Mouse (Mus musculus) spleen, adult 2 months (tissue): ENCODE data around the gene Cers5. TPM values are rescaled to one million over a fixed set of nuclear protein-coding genes. Genes with fewer than 3 reads are reported as not detected.

Experiments
- DNase-seq, 2 experiments: peaks; one replicate each; pipeline versions ENCODE4 v3.0.0 to v3.0.0-alpha.2; 2012 to 2021; ENCODE audit warnings: low spot score in 2 of 2, low read depth in 1 of 2
- H3K27ac ChIP-seq: fragments of 200-500 bp; 2 replicates; pipeline ENCODE4 v1.5.1; 2012; ENCODE audit warnings: low read length, inconsistent platforms; ENCODE audit not compliant: insufficient read depth
- H3K27me3 ChIP-seq: fragments of 200-500 bp; 2 replicates; pipeline ENCODE4 v1.6.1; 2012; ENCODE audit warnings: mild to moderate bottlenecking, moderate library complexity, low read length, inconsistent platforms; ENCODE audit not compliant: control insufficient read depth, insufficient read depth
- H3K36me3 ChIP-seq: fragments of 200-500 bp; 2 replicates; pipeline ENCODE4 v1.6.1; 2012; ENCODE audit warnings: mild to moderate bottlenecking, low read length, inconsistent platforms; ENCODE audit not compliant: control insufficient read depth, insufficient read depth
- H3K4me1 ChIP-seq: fragments of 200-500 bp; 2 replicates; pipeline ENCODE4 v1.6.1; 2011; ENCODE audit warnings: inconsistent platforms; ENCODE audit not compliant: control insufficient read depth, insufficient read depth, insufficient read length
- H3K4me3 ChIP-seq: fragments of 200-500 bp; 2 replicates; pipeline ENCODE4 v1.5.1; 2011; ENCODE audit warnings: mild to moderate bottlenecking, inconsistent platforms; ENCODE audit not compliant: insufficient read depth, insufficient read length; ENCODE audit errors: extremely low read depth
- CTCF ChIP-seq: fragments of 200-500 bp; IDR thresholded peaks from 2 replicates; pipeline ENCODE4 v1.5.1; 2011; ENCODE audit warnings: mild to moderate bottlenecking, inconsistent platforms; ENCODE audit not compliant: insufficient read depth, insufficient read length, insufficient replicate concordance; ENCODE audit errors: extremely low read depth
- POLR2A ChIP-seq: fragments of 200-500 bp; IDR thresholded peaks from 2 replicates; pipeline ENCODE4 v1.6.1; 2011; ENCODE audit warnings: low read depth, low read length, inconsistent platforms
- WGBS: fragments of 180-500 bp; shearing (Covaris S2); methylation state at CpG from one replicate; pipeline ENCODE4 v1.1.7; 2018; 5-methylcytosine and 5-hydroxymethylcytosine counted together
- polyA plus RNA-seq: library from polyadenylated mRNA; depleted of rRNA; stranded (reverse); fragments of >200 nt; gene quantifications from 2 replicates; pipeline ENCODE4 v1.2.3, GENCODE M21; 2012

Cers5 gene
- polyA plus RNA-seq, 1 experiment = 30.0 TPM

- peak in 1 of 2 experiments; percentile 53 for DNase-seq
- WGBS = 2% methylated on average over 59 of the region's 59 CpGs
Measured at GRCm38 (mm10) chr15:99771601-99772276, 946 bp downstream of the Cers5 start.

GRCm38 (mm10) chr15:99771004-99771500, 1.6 kb downstream of the Cers5 start:
- H3K36me3 ChIP-seq = no peaks in the 10 kb centered on the region
- 33% methylated on average over 5 of the region's 5 CpGs for WGBS
- TF ChIP-seq POLR2A (no peak), CTCF (no peak)
- peak overlapping the region; percentile 73; the same call in 1 of the 2 replicates for H3K27ac ChIP-seq
- no peaks in the 10 kb centered on the region for H3K27me3 ChIP-seq
- no peak for DNase-seq
- H3K4me3 ChIP-seq = peak overlapping the region; percentile 73; the same call in 1 of the 2 replicates
- no peaks in the 10 kb centered on the region; the same call in none of the 2 replicates for H3K4me1 ChIP-seq

More at GRCm38 (mm10) chr15:99771601-99772276, 946 bp downstream of the Cers5 start:
- no peaks in the 10 kb centered on the region for H3K27me3 ChIP-seq
- H3K4me1 ChIP-seq = no peaks in the 10 kb centered on the region; the same call in none of the 2 replicates
- no peak for TF ChIP-seq CTCF
- TF ChIP-seq POLR2A = no peak
- no peaks in the 10 kb centered on the region for H3K36me3 ChIP-seq
- peak overlapping the region; percentile 78 for H3K27ac ChIP-seq
- peak overlapping the region; percentile 73 for H3K4me3 ChIP-seq

DNA sequence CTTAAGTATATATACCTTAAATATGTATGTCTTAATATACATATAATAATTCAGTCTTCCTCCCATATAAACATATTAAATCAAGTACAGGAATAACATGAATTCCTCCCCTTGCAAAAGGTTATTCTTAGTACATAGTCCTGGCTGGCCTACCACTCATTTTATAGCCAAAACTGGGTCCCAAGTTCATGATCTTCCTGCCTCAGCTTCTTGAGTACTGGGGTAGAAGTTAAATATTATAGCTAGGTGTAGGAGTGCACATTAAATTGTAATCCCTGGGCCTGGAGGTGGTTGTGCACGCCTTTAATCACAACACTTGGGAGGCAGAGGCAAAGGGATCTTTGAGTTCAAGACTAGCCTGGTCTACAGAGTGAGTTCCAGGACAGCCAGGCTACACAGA, 3.9 kb downstream of the Cers5 start:
- H3K27me3 ChIP-seq = no peaks in the 10 kb centered on the region
- H3K4me3 ChIP-seq = no peak overlapping the region
- 84% methylated on average over 1 of the region's 1 CpGs for WGBS
- no peaks in the 10 kb centered on the region for H3K36me3 ChIP-seq
- no peak overlapping the region for H3K27ac ChIP-seq
- no peak for DNase-seq
- no peak for TF ChIP-seq POLR2A
- TF ChIP-seq CTCF = no peak
- H3K4me1 ChIP-seq = no peaks in the 10 kb centered on the region; the same call in none of the 2 replicates

DNA sequence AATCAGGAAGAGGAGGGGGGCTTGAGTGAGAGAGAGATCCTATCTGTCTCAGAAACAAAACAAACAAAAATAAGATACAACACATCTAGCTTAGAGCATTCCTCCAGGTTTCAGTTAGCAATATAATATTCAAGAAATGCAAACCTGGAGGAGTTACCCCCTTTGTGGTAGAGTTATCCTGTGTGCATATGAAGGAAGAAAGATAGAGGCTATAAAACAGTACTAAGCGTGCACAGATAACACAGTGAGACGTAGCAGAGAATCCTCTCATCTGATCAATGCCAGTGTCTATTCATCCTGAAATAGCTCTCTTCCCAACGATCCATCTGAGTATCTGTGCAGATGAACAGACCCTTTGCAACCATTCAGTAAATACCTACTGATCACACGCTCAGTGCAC, 5.2 kb downstream of the Cers5 start:
- H3K36me3 ChIP-seq = no peaks in the 10 kb centered on the region
- H3K4me1 ChIP-seq = no peaks in the 10 kb centered on the region; the same call in none of the 2 replicates
- DNase-seq = no peak
- TF ChIP-seq POLR2A (no peak), CTCF (no peak)
- no peak overlapping the region for H3K4me3 ChIP-seq
- no peak overlapping the region for H3K27ac ChIP-seq
- WGBS = 80% methylated on average over 4 of the region's 4 CpGs
- no peaks in the 10 kb centered on the region for H3K27me3 ChIP-seq

- WGBS = 86% methylated on average over 3 of the region's 3 CpGs
- TF ChIP-seq POLR2A (no peak), CTCF (no peak)
- DNase-seq = no peak
- Histone ChIP-seq H3K36me3 (no peaks in the 10 kb centered on the region; the same call in 1 of the 2 replicates), H3K27me3 (no peaks in the 10 kb centered on the region), H3K4me3 (no peak overlapping the region), H3K27ac (no peak overlapping the region), H3K4me1 (no peaks in the 10 kb centered on the region)
Measured at GRCm38 (mm10) chr15:99754204-99754603, 18.5 kb downstream of the Cers5 start.

DNA sequence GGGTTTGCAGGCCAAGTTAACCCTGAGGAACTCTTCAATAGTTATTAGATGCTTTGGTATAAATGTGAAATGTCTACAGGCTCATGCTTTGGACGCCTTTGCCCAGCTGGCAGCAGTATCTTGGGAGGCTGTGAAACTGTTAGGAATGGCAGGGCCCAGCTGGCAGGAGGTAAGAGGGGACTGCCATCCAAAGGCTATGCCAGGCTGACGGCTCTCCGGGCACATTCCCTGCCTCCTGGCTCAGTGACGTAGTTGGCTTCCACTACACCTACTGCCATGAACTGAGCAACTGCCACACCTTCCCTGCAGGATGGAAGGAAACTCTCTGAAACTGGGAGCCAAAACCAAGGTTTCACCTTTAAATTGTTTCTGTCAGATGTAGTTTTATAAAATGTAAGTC, 32.5 kb downstream of the Cers5 start:
- no peak for TF ChIP-seq POLR2A
- no peak for TF ChIP-seq CTCF
- Histone ChIP-seq H3K4me3 (no peak overlapping the region), H3K36me3 (peaks cover 33% of the 10 kb centered on the region), H3K27me3 (no peaks in the 10 kb centered on the region), H3K4me1 (no peaks in the 10 kb centered on the region), H3K27ac (no peak overlapping the region)
- WGBS = 87% methylated on average over 4 of the region's 4 CpGs
- DNase-seq = no peak

DNA sequence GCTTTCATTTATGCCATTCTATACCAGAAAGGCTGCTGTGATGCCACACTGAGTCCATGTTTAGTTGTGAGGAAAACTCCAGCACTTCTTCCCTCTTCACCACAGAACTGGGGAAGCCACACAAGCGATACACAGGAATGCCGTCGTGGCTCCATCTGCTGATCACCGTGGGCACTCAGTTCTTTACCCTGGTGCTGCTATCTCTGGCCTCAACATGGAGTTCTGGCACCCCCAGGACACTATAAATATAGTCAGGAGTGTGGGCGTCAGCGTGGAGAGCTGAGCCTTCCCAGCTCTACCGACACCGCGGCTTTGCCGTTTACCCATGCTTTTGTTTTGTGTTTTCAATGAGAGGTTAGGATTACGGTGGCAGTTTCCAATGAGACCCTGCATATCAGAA, 36.0 kb downstream of the Cers5 start:
- H3K27ac ChIP-seq = no peak overlapping the region
- TF ChIP-seq CTCF = no peak
- no peak for TF ChIP-seq POLR2A
- no peaks in the 10 kb centered on the region for H3K4me1 ChIP-seq
- no peak for DNase-seq
- H3K27me3 ChIP-seq = no peaks in the 10 kb centered on the region
- no peak overlapping the region for H3K4me3 ChIP-seq
- peaks cover 32% of the 10 kb centered on the region for H3K36me3 ChIP-seq
- WGBS = 90% methylated on average over 11 of the region's 11 CpGs
